Mouse (Mus musculus) neural tube, embryonic 11.5 days (tissue): ENCODE data around the gene Rexo2. TPM values are rescaled to one million over a fixed set of nuclear protein-coding genes. Genes with fewer than 3 reads are reported as not detected.

Source experiments
- ATAC-seq: fragments of 200-750 bp; cut with Nextera tagmentation; 2 replicates; pipeline ENCODE4 v1.8.0; 2017; ENCODE audit warnings: moderate number of reproducible peaks, mild to moderate bottlenecking, moderate TSS enrichment, moderate library complexity; ENCODE audit not compliant: insufficient read depth, low FRiP score, low TSS enrichment
- DNase-seq: peaks from one replicate; pipeline ENCODE4 v3.0.0-alpha.2; 2015; ENCODE audit warnings: low spot score
- H3K27ac ChIP-seq: fragments of 300-500 bp; sonication (generic); 2 replicates; pipeline ENCODE4 v1.5.1; 2014; ENCODE audit warnings: low read depth, mild to moderate bottlenecking, low read length
- H3K27me3 ChIP-seq: fragments of 300-500 bp; sonication (generic); 2 replicates; pipeline ENCODE4 v1.6.1; 2014; ENCODE audit warnings: mild to moderate bottlenecking, low read length, mixed read lengths; ENCODE audit not compliant: control insufficient read depth, insufficient read depth
- H3K36me3 ChIP-seq: fragments of 300-500 bp; sonication (generic); 2 replicates; pipeline ENCODE4 v1.6.1; 2014; ENCODE audit warnings: mild to moderate bottlenecking, low read length, moderate library complexity, mixed read lengths; ENCODE audit not compliant: control insufficient read depth, insufficient read depth
- H3K4me1 ChIP-seq: fragments of 300-500 bp; sonication (generic); 2 replicates; pipeline ENCODE4 v1.6.1; 2014; ENCODE audit warnings: low read length, mixed read lengths; ENCODE audit not compliant: control insufficient read depth, insufficient read depth
- H3K4me2 ChIP-seq: fragments of 300-500 bp; sonication (generic); 2 replicates; pipeline ENCODE4 v1.6.1; 2014; ENCODE audit warnings: low read depth, mild to moderate bottlenecking, moderate library complexity
- H3K4me3 ChIP-seq: fragments of 300-500 bp; sonication (generic); 2 replicates; pipeline ENCODE4 v1.5.1; 2014; ENCODE audit warnings: low read depth, low read length
- H3K9ac ChIP-seq: fragments of 300-500 bp; sonication (generic); 2 replicates; pipeline ENCODE4 v1.6.1; 2014; ENCODE audit warnings: mild to moderate bottlenecking, low read length
- H3K9me3 ChIP-seq: fragments of 300-500 bp; sonication (generic); 2 replicates; pipeline ENCODE4 v1.6.1; 2016; ENCODE audit warnings: low read length; ENCODE audit not compliant: control insufficient read depth
- WGBS: fragments of 180-500 bp; shearing (Covaris S2); extraction: QIAGEN DNeasy Blood & Tissue Kit; methylation state at CpG from one replicate; pipeline ENCODE4 v1.1.7; 2014; 5-methylcytosine and 5-hydroxymethylcytosine counted together
- polyA plus RNA-seq: library from polyadenylated mRNA; unstranded; fragments of >200 nt; fragmentation: Nextera tagmentation; extraction: Ambion mirVana; gene quantifications from 2 replicates; pipeline ENCODE4 v1.2.1, GENCODE M21; 2014

Rexo2 gene
- polyA plus RNA-seq, 1 experiment from 2014 or later: 76.2 TPM

GRCm38 (mm10) chr9:48504741-48505365, 24.4 kb upstream of the Rexo2 start:
- H3K4me3 ChIP-seq: no peak overlapping the region
- H3K9me3 ChIP-seq: no peaks in the 10 kb centered on the region
- H3K4me1 ChIP-seq: no peaks in the 10 kb centered on the region
- no peak overlapping the region for H3K27ac ChIP-seq
- no peak for DNase-seq
- no peaks in the 10 kb centered on the region for H3K36me3 ChIP-seq
- H3K27me3 ChIP-seq: no peaks in the 10 kb centered on the region
- no peak for ATAC-seq
- 81% methylated on average over 8 of the region's 8 CpGs for WGBS
- H3K9ac ChIP-seq: no peak overlapping the region
- H3K4me2 ChIP-seq: no peak overlapping the region

- Histone ChIP-seq H3K9ac (no peak overlapping the region), H3K4me1 (no peaks in the 10 kb centered on the region), H3K4me3 (no peak overlapping the region), H3K27ac (no peak overlapping the region), H3K36me3 (no peaks in the 10 kb centered on the region), H3K4me2 (no peak overlapping the region), H3K9me3 (no peaks in the 10 kb centered on the region), H3K27me3 (no peaks in the 10 kb centered on the region)
- DNase-seq: no peak
- no peak for ATAC-seq
- WGBS: 71% methylated on average over 2 of the region's 2 CpGs
These were observed 22.6 kb upstream of the Rexo2 start for GRCm38 (mm10) chr9:48503001-48503400.

DNA sequence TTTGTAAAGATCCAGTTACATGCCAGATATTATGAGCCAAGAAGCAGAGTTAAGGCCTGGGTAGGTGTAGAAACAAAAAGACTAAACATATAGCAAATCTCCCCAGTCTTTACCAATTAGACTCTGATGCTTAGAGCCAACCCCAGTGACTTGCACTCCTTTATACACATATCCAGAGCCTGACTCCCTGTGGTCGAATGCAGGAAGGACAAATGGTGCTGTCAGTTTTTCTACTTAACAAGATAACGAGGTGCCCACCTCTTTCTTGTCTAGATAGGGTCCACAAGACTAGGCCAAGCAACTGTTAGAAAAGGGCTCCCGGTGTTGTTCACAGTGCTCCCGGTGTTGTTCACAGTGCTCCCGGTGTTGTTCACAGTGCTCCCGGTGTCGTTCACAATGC, 20.8 kb upstream of the Rexo2 start:
- ATAC-seq: no peak
- WGBS: 83% methylated on average over 7 of the region's 7 CpGs
- H3K27me3 ChIP-seq: no peaks in the 10 kb centered on the region
- peaks cover under 1% of the 10 kb centered on the region for H3K4me1 ChIP-seq
- H3K4me2 ChIP-seq: no peak overlapping the region
- no peak overlapping the region for H3K27ac ChIP-seq
- H3K4me3 ChIP-seq: no peak overlapping the region
- H3K9ac ChIP-seq: no peak overlapping the region
- no peak for DNase-seq
- H3K9me3 ChIP-seq: no peaks in the 10 kb centered on the region
- no peaks in the 10 kb centered on the region for H3K36me3 ChIP-seq

DNA sequence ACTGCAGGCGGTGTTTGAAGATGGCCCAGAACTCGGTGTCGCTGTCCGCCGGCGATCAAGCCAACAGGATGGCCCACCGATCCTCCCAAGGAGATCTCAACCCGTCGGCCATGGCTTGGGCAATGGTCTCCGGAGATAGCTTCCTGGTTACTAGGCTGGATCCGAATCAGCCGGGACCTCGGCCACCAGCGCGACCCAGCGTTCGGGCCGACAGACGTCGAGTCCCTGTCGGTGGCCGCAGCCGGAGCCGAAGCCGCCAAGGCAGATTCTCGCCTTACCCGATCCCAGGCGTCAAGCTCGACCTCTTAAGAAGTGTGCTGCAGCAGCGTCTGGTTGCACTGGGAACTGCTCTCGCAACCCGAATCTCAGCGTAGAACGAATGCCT, 15.1 kb upstream of the Rexo2 start:
- WGBS: 2% methylated on average over 34 of the region's 34 CpGs
- Histone ChIP-seq H3K4me2 (peak overlapping the region; percentile 81), H3K9ac (peak overlapping the region; percentile 92), H3K4me3 (peak overlapping the region; percentile 91), H3K27me3 (no peaks in the 10 kb centered on the region), H3K27ac (peak overlapping the region; percentile 86), H3K9me3 (no peaks in the 10 kb centered on the region), H3K4me1 (peaks cover 9% of the 10 kb centered on the region), H3K36me3 (peaks cover 5% of the 10 kb centered on the region; the same call in 1 of the 2 replicates)
- peak; percentile 24 for ATAC-seq
- DNase-seq: no peak

DNA sequence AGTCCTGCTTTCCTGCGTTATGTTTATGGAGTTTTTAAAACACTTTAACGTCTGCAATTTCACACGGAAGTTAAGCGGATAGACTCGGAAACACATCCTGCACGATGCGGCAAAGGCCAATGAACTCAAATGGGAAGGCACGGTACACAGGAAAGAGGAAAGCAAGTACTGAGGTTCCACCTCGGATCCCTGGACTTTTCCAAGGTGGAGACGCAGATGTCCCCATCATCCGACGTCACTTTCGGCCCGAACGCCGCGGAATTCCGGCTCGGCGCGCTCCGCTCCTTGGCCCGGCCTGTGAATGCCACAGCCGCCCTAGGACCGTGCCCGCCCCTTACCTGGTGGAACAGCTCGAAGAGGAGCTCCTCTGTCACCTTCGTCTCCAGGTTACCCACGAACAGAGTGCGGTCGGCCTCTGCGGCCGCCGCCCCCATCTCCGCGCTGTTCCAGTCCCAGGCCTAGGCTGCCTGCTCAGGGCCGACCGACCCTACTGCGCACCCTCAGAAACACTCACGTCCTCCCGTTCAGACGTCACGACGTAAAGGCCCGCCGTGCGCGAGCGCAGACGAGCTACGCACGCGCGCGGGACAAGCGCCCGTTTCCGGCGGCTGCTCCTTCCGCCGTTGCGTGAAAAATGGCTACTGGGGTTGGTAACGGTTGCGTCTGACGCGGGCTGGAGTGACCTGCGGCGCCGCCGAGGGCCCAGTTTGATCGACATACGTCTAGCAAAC, 14.6 kb upstream of the Rexo2 start, which contains the start of the genes Rbm7 and Gm5617:
Gene Rbm7, minus strand, starts transcription at position 483 of the 731 bp plus-strand sequence.
Gene Gm5617, plus strand, starts transcription at position 626 of the 731 bp plus-strand sequence.
- Histone ChIP-seq H3K27ac (peak within 1 kb of the TSS; percentile 86), H3K4me3 (peak within 1 kb of the TSS; percentile 91), H3K9ac (peak within 1 kb of the TSS; percentile 92), H3K27me3 (no peaks in the 10 kb centered on the region), H3K4me1 (peaks cover 9% of the 10 kb centered on the region), H3K9me3 (no peaks in the 10 kb centered on the region), H3K4me2 (peak within 1 kb of the TSS; percentile 81), H3K36me3 (peaks cover 8% of the 10 kb centered on the region; the same call in 1 of the 2 replicates)
- DNase-seq (peak; percentile 97), ATAC-seq (peak; percentile 99)
- under 1% methylated on average over 72 of the region's 72 CpGs for WGBS

DNA sequence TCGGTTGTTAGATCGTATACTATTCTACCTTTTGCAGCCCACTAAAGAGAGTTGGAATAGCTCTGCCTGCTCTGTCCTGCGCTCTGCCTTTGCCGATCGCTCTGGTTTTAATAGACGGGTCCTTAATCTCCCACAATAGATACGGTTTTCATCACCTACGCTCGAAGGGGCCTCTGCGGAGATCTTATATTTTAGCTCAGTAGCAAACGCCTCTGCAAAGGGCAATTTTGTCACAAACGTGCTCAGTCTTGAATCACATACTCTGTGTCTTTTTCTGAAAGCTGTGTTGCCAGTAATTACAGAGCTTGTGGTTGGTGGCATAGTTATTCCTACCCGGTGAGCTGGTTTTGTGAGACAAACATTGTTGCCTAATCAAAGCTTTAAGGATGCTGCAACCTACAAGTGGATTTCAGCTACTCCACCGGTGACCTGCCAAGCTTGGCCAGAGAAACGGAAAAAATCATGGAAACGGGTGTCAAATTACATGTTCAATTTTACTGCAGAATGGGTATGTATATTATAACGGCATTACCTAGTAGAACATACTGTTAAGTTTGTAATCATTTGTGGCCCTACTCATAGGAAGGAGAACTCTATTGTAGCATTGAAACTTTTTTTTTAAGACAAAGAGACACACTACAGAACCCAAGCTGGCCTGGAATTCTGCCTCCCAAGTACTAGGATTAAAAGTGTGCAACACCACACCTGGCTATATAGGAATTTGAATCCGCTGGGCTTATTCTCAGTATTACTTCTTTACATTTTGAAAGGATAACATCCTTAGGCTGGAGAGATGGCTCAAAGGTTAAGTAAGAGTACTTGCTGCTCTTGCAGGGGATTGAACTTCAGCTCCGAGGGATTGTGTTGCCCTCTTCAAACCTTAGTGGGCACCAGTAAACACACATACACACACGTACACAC, 1.1 kb upstream of the Rexo2 start:
- no peak for ATAC-seq
- WGBS: 38% methylated on average over 20 of the region's 20 CpGs
- DNase-seq: no peak

GRCm38 (mm10) chr9:48479838-48480410, 499 bp downstream of the Rexo2 start:
- no peak overlapping the region for H3K27ac ChIP-seq
- H3K27me3 ChIP-seq: no peaks in the 10 kb centered on the region
- 7% methylated on average over 25 of the region's 25 CpGs for WGBS
- DNase-seq (no peak), ATAC-seq (peak; percentile 63)
- H3K9me3 ChIP-seq: no peaks in the 10 kb centered on the region
- H3K36me3 ChIP-seq: peaks cover under 1% of the 10 kb centered on the region; the same call in 1 of the 2 replicates
- H3K4me2 ChIP-seq: peak overlapping the region; percentile 86
- peak overlapping the region; percentile 82 for H3K9ac ChIP-seq
- peaks cover 2% of the 10 kb centered on the region; the same call in 1 of the 2 replicates for H3K4me1 ChIP-seq
- H3K4me3 ChIP-seq: peak overlapping the region; percentile 89

More for the DNA sequence above, 1.1 kb upstream of the Rexo2 start:
- H3K4me2 ChIP-seq: peak overlapping the region; percentile 86
- H3K27me3 ChIP-seq: no peaks in the 10 kb centered on the region
- H3K9ac ChIP-seq: peak overlapping the region; percentile 40; the same call in 1 of the 2 replicates
- H3K36me3 ChIP-seq: no peaks in the 10 kb centered on the region
- H3K27ac ChIP-seq: no peak overlapping the region
- peaks cover 2% of the 10 kb centered on the region; the same call in 1 of the 2 replicates for H3K4me1 ChIP-seq
- H3K9me3 ChIP-seq: no peaks in the 10 kb centered on the region
- H3K4me3 ChIP-seq: peak overlapping the region; percentile 89

GRCm38 (mm10) chr9:48478808-48479207, 1.6 kb downstream of the Rexo2 start:
- no peak overlapping the region for H3K9ac ChIP-seq
- H3K27me3 ChIP-seq: no peaks in the 10 kb centered on the region
- ATAC-seq: no peak
- DNase-seq: no peak
- WGBS: 92% methylated on average over 4 of the region's 4 CpGs
- no peak overlapping the region for H3K4me3 ChIP-seq
- no peak overlapping the region for H3K27ac ChIP-seq
- H3K36me3 ChIP-seq: peaks cover 2% of the 10 kb centered on the region; the same call in 1 of the 2 replicates
- peaks cover 2% of the 10 kb centered on the region; the same call in 1 of the 2 replicates for H3K4me1 ChIP-seq
- no peaks in the 10 kb centered on the region for H3K9me3 ChIP-seq
- no peak overlapping the region for H3K4me2 ChIP-seq
